Mouse (Mus musculus): ENCODE results near the gene Prkcz.
A peak's percentile ranks its signal among the peaks of the same experiment; 100 is the strongest.

The Prkcz gene

GRCm38 (mm10) chr4:155213752-155214054, 147.5 kb downstream of the Prkcz start:
- TF ChIP-seq POU5F1 (IDR thresholded peaks at IDR 0.05; ENCODE audit: borderline replicate concordance, low read length) (no peak), NANOG (IDR thresholded peaks at IDR 0.05; ENCODE audit: borderline replicate concordance, low read length) (no peak), CTCF (conservative IDR thresholded peaks at IDR 0.05; ENCODE audit: low read length) (no peak)
- no peaks in the 10 kb centered on the region for H3K9me3 ChIP-seq (ENCODE audit: low read length)

GRCm38 (mm10) chr4:155213052-155213751, 148.0 kb downstream of the Prkcz start:
- TF ChIP-seq CTCF (conservative IDR thresholded peaks at IDR 0.05; ENCODE audit: low read length) (no peak), NANOG (IDR thresholded peaks at IDR 0.05; ENCODE audit: borderline replicate concordance, low read length) (no peak), POU5F1 (IDR thresholded peaks at IDR 0.05; ENCODE audit: borderline replicate concordance, low read length) (no peak)
- Histone ChIP-seq H3K27me3 (ENCODE audit: insufficient read depth, low read length) (no peaks in the 10 kb centered on the region), H3K4me3 (replicated peaks; ENCODE audit: low read length) (0 out of 2 replicates have a peak overlapping the region, but pooled peaks have one; percentile 0), H3K4me1 (replicated peaks; ENCODE audit: low read depth, low read length) (peaks cover 98% of the 10 kb centered on the region), H3K36me3 (ENCODE audit: insufficient read depth, low read length) (peaks cover 92% of the 10 kb centered on the region), H3K9me3 (ENCODE audit: low read length) (no peaks in the 10 kb centered on the region)

More at GRCm38 (mm10) chr4:155213752-155214054, 147.5 kb downstream of the Prkcz start:
- Histone ChIP-seq H3K4me1 (replicated peaks; ENCODE audit: low read depth, low read length) (peaks cover 98% of the 10 kb centered on the region), H3K4me3 (replicated peaks; ENCODE audit: low read length) (0 out of 2 replicates have a peak overlapping the region, but pooled peaks have one; percentile 0), H3K36me3 (ENCODE audit: insufficient read depth, low read length) (peaks cover 91% of the 10 kb centered on the region), H3K27me3 (ENCODE audit: insufficient read depth, low read length) (no peaks in the 10 kb centered on the region)

Data from E14TG2a.4 (cell line).